Mouse (Mus musculus) hindbrain, embryonic 11.5 days (tissue): ENCODE results near the gene Nsg1. TPM values are rescaled to one million over a fixed set of nuclear protein-coding genes. Genes with fewer than 3 reads are reported as not detected.

ENCODE experiments used
- polyA plus RNA-seq: library from polyadenylated mRNA; unstranded; fragments of >200 nt; fragmentation: Nextera tagmentation; extraction: Ambion mirVana; gene quantifications from 2 replicates; pipeline ENCODE4 v1.2.1, GENCODE M21; 2014

Nsg1 gene
- polyA plus RNA-seq, 1 experiment from 2014 or later = 88.7 TPM

Other genes with a start within 250 kb of the Nsg1 start
- gene Stx18, start 121.2 kb downstream of the Nsg1 start, polyA plus RNA-seq = 56.0 and 59.1 TPM in 2 replicates
- 14.2 and 15.7 TPM in 2 replicates for gene Zbtb49, start 60.5 kb upstream of the Nsg1 start, polyA plus RNA-seq
- gene Lyar, start 60.6 kb upstream of the Nsg1 start, polyA plus RNA-seq = 112 and 113 TPM in 2 replicates
- 105 TPM in 2 replicates for gene Tmem128, start 100.3 kb upstream of the Nsg1 start, polyA plus RNA-seq
- gene Otop1, start 116.1 kb upstream of the Nsg1 start, polyA plus RNA-seq = 0.14 TPM in 1 of 2 replicates, not detected in the other
- gene Drd5, start 159.5 kb upstream of the Nsg1 start, polyA plus RNA-seq = not detected in 2 replicates